Mouse (Mus musculus) ES-E14 (cell line): ENCODE data around the gene Olfml2a. TPM values are rescaled to one million over a fixed set of nuclear protein-coding genes. Genes with fewer than 3 reads are reported as not detected.

Source experiments
- DNase-seq: peaks from one replicate; pipeline ENCODE4 v3.0.0-alpha.2; 2013; ENCODE audit warnings: low read depth, low spot score
- H3K27ac ChIP-seq: 2 replicates; pipeline ENCODE4 v1.5.1; 2012; ENCODE audit warnings: low read depth, mild to moderate bottlenecking, low read length, moderate library complexity, mixed read lengths; ENCODE audit not compliant: poor library complexity, insufficient read depth, severe bottlenecking
- H3K36me3 ChIP-seq: 2 replicates; pipeline ENCODE4 v1.6.1; 2012; ENCODE audit warnings: mild to moderate bottlenecking, low read length, moderate library complexity, mixed read lengths; ENCODE audit not compliant: control insufficient read depth, poor library complexity, insufficient read depth, severe bottlenecking
- H3K4me1 ChIP-seq, 2 experiments: fragments of 150-350 bp in 1 of 2; sonication (generic) in 1 of 2; 2 replicates each; pipeline ENCODE4 v1.6.1; 2012; ENCODE audit warnings: low read length in 2 of 2, mild to moderate bottlenecking in 1 of 2, mixed read lengths in 1 of 2; ENCODE audit not compliant: control insufficient read depth in 2 of 2, insufficient read depth in 2 of 2, poor library complexity in 1 of 2
- H3K4me3 ChIP-seq, 2 experiments: fragments of 150-350 bp in 1 of 2; sonication (generic) in 1 of 2; 2 replicates each; pipeline ENCODE4 v1.5.1; 2012; ENCODE audit warnings: low read length in 2 of 2, low read depth in 1 of 2, mild to moderate bottlenecking in 1 of 2, mixed read lengths in 1 of 2; ENCODE audit not compliant: insufficient read depth in 1 of 2, poor library complexity in 1 of 2, severe bottlenecking in 1 of 2
- H3K9ac ChIP-seq: 2 replicates; pipeline ENCODE4 v1.6.1; 2012; ENCODE audit warnings: low read depth, mild to moderate bottlenecking, low read length, mixed read lengths; ENCODE audit not compliant: poor library complexity, insufficient read depth, severe bottlenecking
- H3K9me3 ChIP-seq: fragments of 150-350 bp; sonication (generic); 2 replicates; pipeline ENCODE4 v1.6.1; 2012; ENCODE audit warnings: low read depth, mild to moderate bottlenecking, low read length; ENCODE audit not compliant: control insufficient read depth, insufficient read depth
- CHD2 ChIP-seq: IDR thresholded peaks from 2 replicates; pipeline ENCODE4 v1.6.1; 2014; ENCODE audit warnings: mild to moderate bottlenecking, low read depth, low read length, inconsistent platforms
- HCFC1 ChIP-seq: IDR thresholded peaks from 2 replicates; pipeline ENCODE4 v1.6.1; 2012; ENCODE audit warnings: low read length, inconsistent platforms, borderline replicate concordance; ENCODE audit not compliant: insufficient read depth
- MAFK ChIP-seq: IDR thresholded peaks from 2 replicates; pipeline ENCODE4 v1.6.1; 2014; ENCODE audit warnings: mild to moderate bottlenecking, low read depth, low read length, inconsistent platforms; ENCODE audit not compliant: insufficient read depth
- ZC3H11A ChIP-seq: IDR thresholded peaks from 2 replicates; pipeline ENCODE4 v1.6.1; 2012; ENCODE audit warnings: low read depth, mild to moderate bottlenecking, inconsistent platforms, low read length, borderline replicate concordance
- ZNF384 ChIP-seq: IDR thresholded peaks from 2 replicates; pipeline ENCODE4 v1.6.1; 2012; ENCODE audit warnings: low read depth, low read length, inconsistent platforms
- in situ Hi-C, 2 experiments: fragments of 600-800 bp; cut with MboI; formaldehyde crosslinking; loops; one replicate each; pipeline ENCODE4 v1.15.1; 2025; ENCODE audit warnings: low sequenced_read_pairs in 2 of 2, inconsistent platforms in 1 of 2; ENCODE audit not compliant: unreplicated experiment in 2 of 2
- total RNA-seq: library from RNA; depleted of rRNA; stranded (reverse); fragments of 300-350 nt; gene quantifications from 2 replicates; pipeline ENCODE4 v1.2.3, GENCODE M21; 2012

Gene Olfml2a
- total RNA-seq, 1 experiment: 0.27 TPM

DNA sequence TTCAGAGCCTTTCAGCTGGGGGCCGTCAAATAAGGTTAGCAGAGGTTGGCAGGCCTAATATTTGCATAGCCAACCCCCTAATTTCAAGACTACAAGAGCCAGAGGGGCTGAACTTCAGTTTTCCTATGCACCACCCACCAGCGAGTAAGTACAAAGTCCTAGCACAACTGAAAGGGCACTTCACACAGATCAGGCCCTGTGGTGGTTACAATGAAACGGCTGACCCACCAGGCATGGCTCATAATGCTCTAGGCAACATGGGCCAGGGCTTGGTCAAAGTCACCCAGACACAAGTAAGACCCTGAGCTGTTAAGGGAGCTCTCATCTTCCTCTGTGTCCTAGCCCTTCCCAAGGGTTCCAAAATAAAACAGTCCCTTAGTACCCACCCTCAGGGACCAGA, 70.1 kb downstream of the Olfml2a start:
- Histone ChIP-seq H3K4me3 (peak overlapping the region in 1 of 2 experiments; percentile 7; a peak in 1 of 4 replicates), H3K9ac (peak overlapping the region; percentile 23; the same call in 1 of the 2 replicates), H3K9me3 (no peaks in the 10 kb centered on the region), H3K36me3 (peaks cover 47% of the 10 kb centered on the region), H3K27ac (no peak overlapping the region), H3K4me1 (peaks cover 2 to 19% of the 10 kb centered on the region in 2 experiments; a peak in 3 of 4 replicates)
- in situ Hi-C loops: no loop called here
- no peak for DNase-seq
- no peak for TF ChIP-seq HCFC1
- no peak for TF ChIP-seq CHD2
- TF ChIP-seq ZC3H11A: no peak
- no peak for TF ChIP-seq ZNF384
- no peak for TF ChIP-seq MAFK

- H3K4me3 ChIP-seq: peak overlapping the region; percentile 85 to 92
- H3K4me1 ChIP-seq: peaks cover 4 to 19% of the 10 kb centered on the region in 2 experiments; a peak in 3 of 4 replicates
- no peak for DNase-seq
- H3K9ac ChIP-seq: peak overlapping the region; percentile 93
- H3K36me3 ChIP-seq: peaks cover 47% of the 10 kb centered on the region
- H3K9me3 ChIP-seq: no peaks in the 10 kb centered on the region
- H3K27ac ChIP-seq: peak overlapping the region; percentile 29; the same call in 1 of the 2 replicates
- in situ Hi-C loops: no loop called here
- TF ChIP-seq CHD2 (no peak), ZNF384 (peak; percentile 56; the same call in 1 of the 2 replicates), MAFK (no peak), HCFC1 (no peak), ZC3H11A (no peak)
Measured at GRCm38 (mm10) chr2:39003106-39003505, 71.3 kb downstream of the Olfml2a start.

- in situ Hi-C loops: no loop called here
- H3K27ac ChIP-seq: peak overlapping the region; percentile 29; the same call in 1 of the 2 replicates
- peak overlapping the region; percentile 93 for H3K9ac ChIP-seq
- H3K4me1 ChIP-seq: peaks cover 4 to 19% of the 10 kb centered on the region in 2 experiments; a peak in 3 of 4 replicates
- DNase-seq: no peak
- peaks cover 47% of the 10 kb centered on the region for H3K36me3 ChIP-seq
- no peak for TF ChIP-seq ZC3H11A
- TF ChIP-seq HCFC1: no peak
- no peak for TF ChIP-seq CHD2
- no peak for TF ChIP-seq ZNF384
- no peak for TF ChIP-seq MAFK
- H3K4me3 ChIP-seq: peak overlapping the region; percentile 85 to 92
- H3K9me3 ChIP-seq: no peaks in the 10 kb centered on the region
Measured at GRCm38 (mm10) chr2:39003512-39003911, 71.7 kb downstream of the Olfml2a start.

DNA sequence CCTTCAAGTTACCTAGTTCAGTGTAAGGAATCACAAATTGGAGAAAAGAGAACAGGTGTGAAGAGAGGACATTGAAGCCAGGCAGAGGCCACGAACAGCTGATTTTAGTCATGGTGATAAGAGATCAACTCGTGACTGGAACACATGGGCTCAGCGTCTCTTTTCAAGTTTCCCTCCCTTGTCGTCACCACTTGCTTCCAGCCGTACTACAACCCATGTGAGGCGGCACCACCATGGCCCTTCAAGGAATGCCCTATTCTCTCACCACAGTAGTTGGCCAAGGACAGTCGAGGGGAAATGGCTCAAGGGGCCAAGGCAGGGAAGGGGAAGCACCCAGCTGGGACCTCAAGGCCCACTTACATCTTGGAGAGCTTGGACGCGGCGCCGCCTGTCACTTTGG, 72.6 kb downstream of the Olfml2a start:
- Histone ChIP-seq H3K27ac (peak overlapping the region; percentile 89), H3K4me1 (peaks cover 4 to 19% of the 10 kb centered on the region in 2 experiments; a peak in 3 of 4 replicates), H3K9me3 (no peaks in the 10 kb centered on the region), H3K4me3 (peak overlapping the region; percentile 85 to 92), H3K9ac (peak overlapping the region; percentile 93), H3K36me3 (peaks cover 47% of the 10 kb centered on the region)
- in situ Hi-C loops: no loop called here
- no peak for DNase-seq
- TF ChIP-seq MAFK: no peak
- no peak for TF ChIP-seq ZC3H11A
- TF ChIP-seq CHD2: no peak
- no peak for TF ChIP-seq ZNF384
- TF ChIP-seq HCFC1: no peak
